ENCODE assay signal across 8 mouse cellular contexts in the genomic region with DNA sequence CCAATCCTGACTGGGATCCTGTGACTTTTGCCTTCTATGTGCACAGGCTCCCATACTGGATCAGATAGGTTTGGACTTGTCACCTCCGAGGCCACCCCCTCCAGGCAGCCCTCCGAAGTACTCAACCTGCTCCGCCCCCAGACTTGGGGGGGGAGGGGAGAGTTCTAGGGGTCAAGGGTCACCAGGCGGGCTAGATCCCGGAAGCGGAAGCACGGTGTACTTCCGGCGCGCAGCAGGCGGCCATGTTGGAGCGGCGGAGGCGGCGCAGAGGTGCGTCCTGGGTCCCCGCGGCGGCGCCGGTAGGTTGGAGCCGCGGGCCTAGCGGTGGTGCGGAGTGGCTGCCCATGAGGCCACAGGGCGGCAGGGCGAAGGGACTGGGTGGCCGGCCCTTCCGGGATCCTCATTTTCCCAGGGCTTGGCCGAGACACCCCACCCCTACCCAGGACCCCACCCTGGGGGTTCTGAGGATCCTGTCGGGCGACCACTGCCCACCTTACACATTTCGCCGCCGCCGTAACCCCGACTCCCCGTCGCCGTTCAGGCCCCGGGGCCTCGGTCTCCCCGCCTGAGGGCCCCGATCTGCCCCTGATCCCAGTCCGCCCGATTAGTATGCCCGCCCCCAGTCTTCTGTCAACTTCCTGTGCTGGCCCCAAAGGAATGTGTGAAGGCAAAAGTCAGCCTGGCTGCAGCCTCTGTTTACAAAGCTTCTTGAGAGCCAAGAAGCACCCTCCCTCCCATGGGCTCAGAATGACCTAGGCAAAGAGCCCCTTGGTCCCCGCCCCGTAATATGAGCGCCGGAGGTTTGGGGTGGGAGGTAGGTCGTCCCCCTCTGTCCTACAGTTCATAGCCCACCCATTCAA. TPM values are rescaled to one million over a fixed set of nuclear protein-coding genes. Genes with fewer than 3 reads are reported as not detected.
DNase-seq lines count a peak whose midpoint lies in the region; ATAC-seq and TF ChIP-seq lines count a peak whose summit lies in the region.

A gene (plus strand): TSS at position 209 of the 860 bp plus-strand sequence.

- H3K79me2 ChIP-seq in C2C12 (ENCODE audit: control insufficient read depth, insufficient read depth) = peaks cover 39% of the 10 kb centered on the region

- WGBS in heart, embryonic 12.5 days = under 1% methylated on average over 52 of the region's 52 CpGs
- under 1% methylated on average over 46 of the region's 52 CpGs for WGBS in kidney, embryonic 16.5 days

- peaks cover 6% of the 10 kb centered on the region; the same call in 1 of the 2 replicates for H3K9me3 ChIP-seq in erythroblast, embryonic 14.5 days (ENCODE audit: control insufficient read depth, low read length)
- no peaks in the 10 kb centered on the region for H3K9me3 ChIP-seq in heart, embryonic 12.5 days (replicated peaks)
- no peaks in the 10 kb centered on the region for H3K9me3 ChIP-seq in kidney, embryonic 16.5 days (ENCODE audit: low read length)

- H3K79me3 ChIP-seq in C2C12 (ENCODE audit: low read depth) = peaks cover 18% of the 10 kb centered on the region

- peak; percentile 85 for TF ChIP-seq POLR2A in brain, embryonic 14.5 days (IDR thresholded peaks at IDR 0.05; ENCODE audit: borderline replicate concordance, extremely low read depth, insufficient read depth, insufficient read length, poor library complexity, severe bottlenecking)

- H3K4me3 ChIP-seq in C2C12 (ENCODE audit: insufficient read depth, poor library complexity, severe bottlenecking) = peak within 1 kb of the TSS; percentile 92
- peak within 1 kb of the TSS; percentile 82 for H3K4me3 ChIP-seq in erythroblast, embryonic 14.5 days (replicated peaks)
- peak within 1 kb of the TSS; percentile 80 for H3K4me3 ChIP-seq in heart, embryonic 12.5 days
- H3K4me3 ChIP-seq in kidney, embryonic 16.5 days (ENCODE audit: low read length) = peak within 1 kb of the TSS; percentile 84

- H3K4me1 ChIP-seq in erythroblast, embryonic 14.5 days (ENCODE audit: control insufficient read depth) = peaks cover 41% of the 10 kb centered on the region
- H3K4me1 ChIP-seq in heart, embryonic 12.5 days (replicated peaks) = peaks cover 15% of the 10 kb centered on the region
- peaks cover 17% of the 10 kb centered on the region for H3K4me1 ChIP-seq in kidney, embryonic 16.5 days (ENCODE audit: insufficient read depth, low read length)

- H3K36me3 ChIP-seq in C2C12 (ENCODE audit: control insufficient read depth, insufficient read depth) = peaks cover 18% of the 10 kb centered on the region
- peaks cover 37% of the 10 kb centered on the region for H3K36me3 ChIP-seq in erythroblast, embryonic 14.5 days (ENCODE audit: control insufficient read depth)
- peaks cover 32% of the 10 kb centered on the region for H3K36me3 ChIP-seq in heart, embryonic 12.5 days
- H3K36me3 ChIP-seq in kidney, embryonic 16.5 days (ENCODE audit: insufficient read depth, low read length) = peaks cover 25% of the 10 kb centered on the region

- H3K9ac ChIP-seq in heart, embryonic 12.5 days = peak within 1 kb of the TSS; percentile 84
- H3K9ac ChIP-seq in kidney, embryonic 16.5 days (replicated peaks; ENCODE audit: low read length) = peak within 1 kb of the TSS; percentile 91

- no peak for TF ChIP-seq CTCF in C2C12 (IDR thresholded peaks at IDR 0.05; ENCODE audit: control insufficient read depth, insufficient read depth, insufficient read length)
- no peak for TF ChIP-seq CTCF in brain, embryonic 14.5 days (IDR thresholded peaks at IDR 0.05; ENCODE audit: borderline replicate concordance, extremely low read depth, insufficient read depth, insufficient read length)

- H3ac ChIP-seq in C2C12 (ENCODE audit: control insufficient read depth, insufficient read length, low read depth) = peak within 1 kb of the TSS; percentile 57

- peak within 1 kb of the TSS; percentile 96 for H3K4me2 ChIP-seq in heart, embryonic 12.5 days
- peak within 1 kb of the TSS; percentile 85 for H3K4me2 ChIP-seq in kidney, embryonic 16.5 days (replicated peaks; ENCODE audit: low read depth, low read length)

- peak; percentile 81 for ATAC-seq in heart, embryonic 12.5 days (ENCODE audit: insufficient number of reproducible peaks, low FRiP score)
- peak; percentile 78 for ATAC-seq in kidney, embryonic 16.5 days (ENCODE audit: low FRiP score, low TSS enrichment)

- no peaks in the 10 kb centered on the region for H3K27me3 ChIP-seq in C2C12 (ENCODE audit: control insufficient read depth, insufficient read depth, insufficient read length)
- no peaks in the 10 kb centered on the region for H3K27me3 ChIP-seq in erythroblast, embryonic 14.5 days (ENCODE audit: control insufficient read depth)
- no peaks in the 10 kb centered on the region; the same call in 1 of the 2 replicates for H3K27me3 ChIP-seq in heart, embryonic 12.5 days (replicated peaks)
- H3K27me3 ChIP-seq in kidney, embryonic 16.5 days (ENCODE audit: insufficient read depth, low read length) = no peaks in the 10 kb centered on the region

- peak within 1 kb of the TSS; percentile 82 for H3K27ac ChIP-seq in heart, embryonic 12.5 days (ENCODE audit: poor library complexity, severe bottlenecking)
- peak within 1 kb of the TSS; percentile 96 for H3K27ac ChIP-seq in kidney, embryonic 16.5 days (ENCODE audit: low read length)

- DNase-seq in brain, embryonic 14.5 days (ENCODE audit: low read depth) = peak; percentile 90
- DNase-seq in liver = peak; percentile 87
- peak; percentile 43 to 64 for DNase-seq in monocyte, adult 2 months (ENCODE audit: low read depth in 1 of 2, low spot score in 2 of 2)
- peak; percentile 64 to 79 for DNase-seq in spleen, postnatal 14 days (ENCODE audit: low spot score in 2 of 2)

TF ChIP-seq in C2C12, 6 proteins besides CTCF, POLR2A, EP300 and RAD21:
- TF ChIP-seq MYOG (IDR thresholded peaks at IDR 0.05; ENCODE audit: control insufficient read depth, extremely low read depth, insufficient read length) = no peak
- TF ChIP-seq USF1 (IDR thresholded peaks at IDR 0.05; ENCODE audit: low read depth) = no peak
- no peak for TF ChIP-seq CEBPB (IDR thresholded peaks at IDR 0.05; ENCODE audit: low read depth)
- TF ChIP-seq MAX (IDR thresholded peaks at IDR 0.05) = no peak
- TF ChIP-seq MYOD1 (IDR thresholded peaks at IDR 0.05; ENCODE audit: control insufficient read depth, insufficient read length, low read depth) = no peak
- no peak for TF ChIP-seq FOSL1 (IDR thresholded peaks at IDR 0.05; ENCODE audit: insufficient read depth, low read length, poor library complexity, severe bottlenecking)

RNA-seq across cellular contexts. Expression of the gene that starts here (rescaled TPM):
- polyA plus RNA-seq in C2C12 (2012; fragmentation: generic; extraction: Trizol) = 35.2 TPM
- 37.6 and 38.8 TPM in 2 replicates for polyA plus RNA-seq in brain, embryonic 14.5 days (2012; rRNA removed)
- 1.1 and 1.4 TPM in 2 replicates for polyA plus RNA-seq in erythroblast, embryonic 14.5 days (2012)
- 39.1 and 39.2 TPM in 2 replicates for polyA plus RNA-seq in heart, embryonic 12.5 days (2016; fragmentation: Nextera tagmentation; extraction: Ambion mirVana)
- polyA plus RNA-seq in kidney, embryonic 16.5 days (2015; fragmentation: Nextera tagmentation; extraction: Ambion mirVana) = 77.0 and 82.4 TPM in 2 replicates

Comparison
In these comparisons a context has a peak if more than half of its experiments do, and no peak if none do; other contexts are left out.
1. Peak in every context shown above with its lines: DNase-seq, ATAC-seq, H3K4me3 ChIP-seq and H3K27ac ChIP-seq.
2. RNA of the gene that starts here (polyA plus RNA-seq): 77.0 to 82.4 TPM in kidney, embryonic 16.5 days, 39.1 to 39.2 TPM in heart, embryonic 12.5 days, 37.6 to 38.8 TPM in brain, embryonic 14.5 days and 35.2 TPM in C2C12 (single experiment); 1.1 to 1.4 TPM in erythroblast, embryonic 14.5 days; every median in the first group is over 10 times any median in the second.